Mouse (Mus musculus) forebrain, embryonic 16.5 days (tissue): ENCODE results near the gene Syngr1. TPM values are rescaled to one million over a fixed set of nuclear protein-coding genes. Genes with fewer than 3 reads are reported as not detected.

Experiments used
- ATAC-seq: fragments of 200-750 bp; cut with Nextera tagmentation; 2 replicates; pipeline ENCODE4 v1.8.0; 2017; ENCODE audit warnings: mild to moderate bottlenecking, moderate library complexity
- H3K27ac ChIP-seq: fragments of 300-500 bp; sonication (generic); 2 replicates; pipeline ENCODE4 v1.5.1; 2014; ENCODE audit warnings: low read length, control low read depth
- H3K27me3 ChIP-seq: fragments of 300-500 bp; sonication (generic); replicated peaks from 2 replicates; pipeline ENCODE4 v1.6.1; 2014; ENCODE audit warnings: low read length; ENCODE audit not compliant: control insufficient read depth, insufficient read depth
- H3K36me3 ChIP-seq: fragments of 300-500 bp; sonication (generic); 2 replicates; pipeline ENCODE4 v1.6.1; 2014; ENCODE audit not compliant: control insufficient read depth, insufficient read depth
- H3K4me1 ChIP-seq: fragments of 300-500 bp; sonication (generic); replicated peaks from 2 replicates; pipeline ENCODE4 v1.6.1; 2014; ENCODE audit warnings: low read length; ENCODE audit not compliant: control insufficient read depth, insufficient read depth
- H3K4me2 ChIP-seq: fragments of 300-500 bp; sonication (generic); 2 replicates; pipeline ENCODE4 v1.6.1; 2014; ENCODE audit warnings: mild to moderate bottlenecking, low read length, control low read depth
- H3K4me3 ChIP-seq: fragments of 300-500 bp; sonication (generic); replicated peaks from 2 replicates; pipeline ENCODE4 v1.5.1; 2014; ENCODE audit warnings: mild to moderate bottlenecking, low read length, control low read depth
- H3K9ac ChIP-seq: fragments of 300-500 bp; sonication (generic); replicated peaks from 2 replicates; pipeline ENCODE4 v1.6.1; 2014; ENCODE audit warnings: low read depth, low read length, control low read depth
- H3K9me3 ChIP-seq: fragments of 300-500 bp; sonication (generic); 2 replicates; pipeline ENCODE4 v1.6.1; 2016; ENCODE audit warnings: low read length; ENCODE audit not compliant: control insufficient read depth
- WGBS: fragments of 180-500 bp; shearing (Covaris S2); extraction: QIAGEN DNeasy Blood & Tissue Kit; methylation state at CpG from one replicate; pipeline ENCODE4 v1.1.7; 2014; 5-methylcytosine and 5-hydroxymethylcytosine counted together
- polyA plus RNA-seq: library from polyadenylated mRNA; unstranded; fragments of >200 nt; fragmentation: Nextera tagmentation; extraction: Ambion mirVana; gene quantifications from 2 replicates; pipeline ENCODE4 v1.2.1, GENCODE M21; 2015

The Syngr1 gene
- polyA plus RNA-seq, 1 experiment from 2014 or later, result 58.4 TPM

GRCm38 (mm10) chr15:80095596-80095995, 4.5 kb downstream of the Syngr1 start:
- peaks cover 39% of the 10 kb centered on the region for H3K4me1 ChIP-seq

GRCm38 (mm10) chr15:80096406-80096805, 5.3 kb downstream of the Syngr1 start:
- no peak overlapping the region for H3K4me3 ChIP-seq
- 64% methylated on average over 10 of the region's 10 CpGs for WGBS
- H3K4me2 ChIP-seq, result no peak overlapping the region
- no peak for ATAC-seq
- no peaks in the 10 kb centered on the region for H3K36me3 ChIP-seq
- H3K4me1 ChIP-seq, result peaks cover 43% of the 10 kb centered on the region
- no peaks in the 10 kb centered on the region for H3K9me3 ChIP-seq
- no peaks in the 10 kb centered on the region for H3K27me3 ChIP-seq
- no peak overlapping the region for H3K27ac ChIP-seq
- no peak overlapping the region for H3K9ac ChIP-seq

More at GRCm38 (mm10) chr15:80095596-80095995, 4.5 kb downstream of the Syngr1 start:
- H3K9ac ChIP-seq, result no peak overlapping the region
- H3K4me3 ChIP-seq, result no peak overlapping the region
- no peaks in the 10 kb centered on the region for H3K27me3 ChIP-seq
- no peak overlapping the region for H3K27ac ChIP-seq
- H3K4me2 ChIP-seq, result no peak overlapping the region
- H3K9me3 ChIP-seq, result no peaks in the 10 kb centered on the region
- 71% methylated on average over 1 of the region's 1 CpGs for WGBS
- no peak for ATAC-seq
- no peaks in the 10 kb centered on the region for H3K36me3 ChIP-seq

- H3K27me3 ChIP-seq, result no peaks in the 10 kb centered on the region
- no peak overlapping the region for H3K27ac ChIP-seq
- no peaks in the 10 kb centered on the region for H3K36me3 ChIP-seq
- H3K4me3 ChIP-seq, result no peak overlapping the region
- no peak overlapping the region for H3K9ac ChIP-seq
- ATAC-seq, result no peak
- WGBS, result 27% methylated on average over 20 of the region's 20 CpGs
- H3K4me2 ChIP-seq, result no peak overlapping the region
- H3K4me1 ChIP-seq, result peaks cover 40% of the 10 kb centered on the region
- H3K9me3 ChIP-seq, result no peaks in the 10 kb centered on the region
Measured at GRCm38 (mm10) chr15:80096946-80097881, 6.1 kb downstream of the Syngr1 start.

DNA sequence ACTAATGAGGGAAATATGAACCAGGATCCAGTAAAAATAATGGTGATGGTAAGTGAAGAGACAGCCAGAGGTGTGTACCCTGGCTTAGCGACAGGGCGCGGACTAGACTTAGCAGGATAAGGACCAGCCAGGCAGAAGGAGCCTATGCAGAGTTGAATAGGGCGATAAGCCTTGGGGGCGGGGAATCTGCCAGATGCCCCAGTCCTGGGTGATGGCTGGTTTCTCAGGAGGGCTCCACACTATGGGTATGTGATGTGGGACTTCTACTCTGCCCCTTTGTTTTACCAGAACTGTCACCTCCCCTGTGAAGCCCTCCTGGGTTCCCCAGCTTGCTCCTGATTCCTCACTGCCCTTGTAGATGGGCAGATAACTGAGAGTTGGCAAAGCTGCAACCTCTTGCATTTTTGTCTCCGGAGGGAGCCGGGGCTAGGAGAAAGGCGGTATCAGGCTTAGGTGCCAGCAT, 6.9 kb downstream of the Syngr1 start:
- Histone ChIP-seq H3K4me3 (no peak overlapping the region), H3K36me3 (no peaks in the 10 kb centered on the region), H3K4me1 (peaks cover 32% of the 10 kb centered on the region), H3K9ac (no peak overlapping the region), H3K9me3 (no peaks in the 10 kb centered on the region), H3K27ac (no peak overlapping the region), H3K4me2 (no peak overlapping the region), H3K27me3 (no peaks in the 10 kb centered on the region)
- WGBS, result 33% methylated on average over 8 of the region's 8 CpGs
- no peak for ATAC-seq

- H3K9ac ChIP-seq, result no peak overlapping the region
Measured at GRCm38 (mm10) chr15:80098809-80099208, 7.7 kb downstream of the Syngr1 start.

GRCm38 (mm10) chr15:80099477-80099876, 8.3 kb downstream of the Syngr1 start:
- no peaks in the 10 kb centered on the region for H3K27me3 ChIP-seq
- no peak overlapping the region for H3K27ac ChIP-seq
- H3K4me1 ChIP-seq, result peaks cover 29% of the 10 kb centered on the region
- H3K4me2 ChIP-seq, result no peak overlapping the region
- H3K36me3 ChIP-seq, result no peaks in the 10 kb centered on the region
- no peak for ATAC-seq
- 83% methylated on average over 3 of the region's 3 CpGs for WGBS
- H3K4me3 ChIP-seq, result no peak overlapping the region
- H3K9me3 ChIP-seq, result no peaks in the 10 kb centered on the region
- H3K9ac ChIP-seq, result no peak overlapping the region

More at GRCm38 (mm10) chr15:80098809-80099208, 7.7 kb downstream of the Syngr1 start:
- Histone ChIP-seq H3K36me3 (no peaks in the 10 kb centered on the region), H3K4me3 (no peak overlapping the region), H3K27ac (no peak overlapping the region), H3K9me3 (no peaks in the 10 kb centered on the region), H3K4me2 (no peak overlapping the region), H3K4me1 (peaks cover 29% of the 10 kb centered on the region), H3K27me3 (no peaks in the 10 kb centered on the region)
- no peak for ATAC-seq
- WGBS, result 60% methylated on average over 9 of the region's 9 CpGs

DNA sequence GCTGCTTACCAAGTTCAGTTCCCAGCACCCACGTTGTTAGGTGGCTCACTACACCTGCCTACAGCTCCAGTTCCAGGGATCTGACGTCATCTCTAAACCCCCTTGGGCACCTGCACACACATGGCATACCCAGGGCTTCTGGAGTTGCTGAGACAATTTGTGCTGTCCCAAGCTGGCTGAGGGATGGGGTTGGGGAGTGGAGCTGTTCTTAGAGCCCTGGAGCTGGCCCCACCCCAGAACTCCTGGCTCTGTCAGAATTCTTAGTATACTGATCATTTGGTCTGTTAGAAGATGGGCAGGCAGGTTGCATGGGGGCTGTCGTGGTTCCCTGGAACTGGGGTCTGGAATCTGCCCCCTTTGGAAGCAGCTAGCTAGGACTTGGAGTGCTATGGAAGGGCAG, 9.1 kb downstream of the Syngr1 start:
- H3K4me3 ChIP-seq, result no peak overlapping the region

DNA sequence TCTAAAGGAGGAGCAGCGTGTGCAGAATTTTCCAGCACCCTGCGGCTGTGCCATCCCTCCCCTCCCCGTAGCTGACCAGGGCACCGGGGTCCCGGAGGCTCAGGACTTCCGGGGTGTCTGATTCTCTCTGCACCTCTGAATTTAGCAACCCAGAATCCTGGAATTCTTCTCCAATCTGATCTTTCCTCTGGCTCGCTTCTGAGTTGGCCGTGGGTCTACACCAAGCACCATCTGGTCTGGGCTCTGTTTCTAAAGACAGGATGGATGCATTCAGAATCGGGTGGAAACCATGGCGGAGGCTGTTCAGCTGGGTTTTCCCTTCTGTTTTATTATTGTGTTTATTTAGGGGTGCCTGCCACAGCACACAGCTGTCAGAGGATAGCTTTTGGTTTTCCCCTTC, 9.7 kb downstream of the Syngr1 start:
- Histone ChIP-seq H3K27me3 (no peaks in the 10 kb centered on the region), H3K9me3 (no peaks in the 10 kb centered on the region), H3K36me3 (no peaks in the 10 kb centered on the region), H3K9ac (no peak overlapping the region), H3K4me3 (no peak overlapping the region), H3K4me2 (peak overlapping the region; percentile 10; the same call in 1 of the 2 replicates), H3K27ac (peak overlapping the region; percentile 57), H3K4me1 (peaks cover 29% of the 10 kb centered on the region)
- ATAC-seq, result peak; percentile 64; the same call in 1 of the 2 replicates
- 72% methylated on average over 10 of the region's 10 CpGs for WGBS

More for the DNA sequence above, 9.1 kb downstream of the Syngr1 start:
- Histone ChIP-seq H3K4me2 (no peak overlapping the region), H3K9me3 (no peaks in the 10 kb centered on the region), H3K27ac (no peak overlapping the region), H3K27me3 (no peaks in the 10 kb centered on the region), H3K4me1 (peaks cover 29% of the 10 kb centered on the region), H3K9ac (no peak overlapping the region), H3K36me3 (no peaks in the 10 kb centered on the region)
- no peak for ATAC-seq
- 77% methylated on average over 3 of the region's 3 CpGs for WGBS

GRCm38 (mm10) chr15:80101503-80101902, 10.4 kb downstream of the Syngr1 start:
- Histone ChIP-seq H3K4me1 (peaks cover 27% of the 10 kb centered on the region), H3K27ac (peak overlapping the region; percentile 57), H3K36me3 (no peaks in the 10 kb centered on the region), H3K4me3 (no peak overlapping the region), H3K27me3 (no peaks in the 10 kb centered on the region), H3K9ac (no peak overlapping the region), H3K4me2 (no peak overlapping the region), H3K9me3 (no peaks in the 10 kb centered on the region)
- WGBS, result 82% methylated on average over 6 of the region's 6 CpGs
- no peak for ATAC-seq
